Mouse (Mus musculus): Measurements from ENCODE around the gene Frmd8.

- TF ChIP-seq CTCF (conservative IDR thresholded peaks at IDR 0.05; ENCODE audit: low read length): no peak
- no peak for TF ChIP-seq NANOG (IDR thresholded peaks at IDR 0.05; ENCODE audit: borderline replicate concordance, low read length)
- no peak for TF ChIP-seq POU5F1 (IDR thresholded peaks at IDR 0.05; ENCODE audit: borderline replicate concordance, low read length)
Measured at GRCm38 (mm10) chr19:5894002-5894678, 19.1 kb upstream of the Frmd8 start, which contains the start of gene Tigd3.
